In the genomic region with DNA sequence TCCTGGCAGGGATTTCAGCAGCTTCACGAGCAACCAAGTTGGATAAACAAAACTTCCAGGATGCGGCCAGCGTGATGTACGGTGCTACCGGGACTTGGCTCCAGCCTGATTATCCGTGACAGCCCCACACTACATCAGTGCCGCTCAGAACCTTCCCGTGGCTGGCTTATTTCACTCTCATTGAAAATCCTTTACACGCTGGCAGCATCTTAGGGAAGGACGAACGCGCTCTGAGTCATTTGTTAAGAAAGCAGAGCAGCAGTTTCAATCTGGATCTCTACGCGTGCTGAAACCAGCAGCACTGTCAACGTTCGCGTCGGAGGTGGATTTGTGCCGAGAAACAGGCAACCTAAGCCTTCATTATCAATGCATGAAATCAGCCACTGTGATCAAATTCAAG, we compare ENCODE assay signal across 8 mouse cellular contexts.
DNase-seq lines count a peak whose midpoint lies in the region; TF ChIP-seq lines count a peak whose summit lies in the region.

No protein-coding gene starts in this region.

- peak; percentile 2 for DNase-seq in heart, adult 8-10 months (ENCODE audit: low spot score)
- DNase-seq in heart, embryonic 10.5 days (ENCODE audit: low spot score), result no peak
- peak; percentile 44 to 46 for DNase-seq in cerebellum, postnatal 25 days
- DNase-seq in frontal cortex, postnatal 36 days (ENCODE audit: low spot score in 2 of 2), result peak; percentile 68 to 78
- peak; percentile 50 to 60 for DNase-seq in left cerebral cortex, adult 2 months (ENCODE audit: extremely low spot score in 1 of 2, low spot score in 2 of 2)
- peak; percentile 45 for DNase-seq in retina, embryonic 14.5 days (ENCODE audit: low spot score)
- no peak for DNase-seq in spleen, postnatal 14 days (ENCODE audit: low spot score in 2 of 2)
- no peak for DNase-seq in urinary bladder, adult 2 months (ENCODE audit: low spot score)

- no peak for TF ChIP-seq CTCF in left cerebral cortex, adult 2 months (IDR thresholded peaks at IDR 0.05)

- H3K27ac ChIP-seq in heart, embryonic 10.5 days, result no peak overlapping the region
- peak overlapping the region; percentile 84 for H3K27ac ChIP-seq in left cerebral cortex, adult 2 months

- intact Hi-C loops in left cerebral cortex, adult 2 months (cut with DNase I), result loop anchor here (5.0 kb wide), 1 partner anchor 111 kb away; no protein-coding TSS in a partner anchor

- H3K36me3 ChIP-seq in heart, embryonic 10.5 days, result no peaks in the 10 kb centered on the region

- H3K9me3 ChIP-seq in heart, embryonic 10.5 days, result no peaks in the 10 kb centered on the region

- H3K4me3 ChIP-seq in heart, embryonic 10.5 days, result no peak overlapping the region
- peak overlapping the region; percentile 47 for H3K4me3 ChIP-seq in left cerebral cortex, adult 2 months

- no peaks in the 10 kb centered on the region for H3K27me3 ChIP-seq in heart, embryonic 10.5 days (ENCODE audit: insufficient read depth, poor library complexity, severe bottlenecking)

- WGBS in heart, embryonic 10.5 days, result 63% methylated on average over 19 of the region's 19 CpGs

- H3K4me1 ChIP-seq in heart, embryonic 10.5 days, result no peaks in the 10 kb centered on the region

Comparison
In these comparisons a context has a peak if more than half of its experiments do, and no peak if none do; other contexts are left out.
1. DNase-seq: peak in heart, adult 8-10 months (single experiment), cerebellum, postnatal 25 days (2 of 2), frontal cortex, postnatal 36 days (2 of 2), left cerebral cortex, adult 2 months (2 of 2) and retina, embryonic 14.5 days (single experiment); none in heart, embryonic 10.5 days (single experiment), spleen, postnatal 14 days (0 of 2) and urinary bladder, adult 2 months (single experiment).